Mouse (Mus musculus): ENCODE data around the gene Mroh2a.

GRCm38 (mm10) chr1:88284228-88284945 lies 57.6 kb downstream of the Mroh2a start:
- no peak for TF ChIP-seq CTCF (IDR thresholded peaks at IDR 0.05; ENCODE audit: low read depth)
- TF ChIP-seq EP300 (IDR thresholded peaks at IDR 0.05; ENCODE audit: low read depth): no peak
